Mouse (Mus musculus): Measurements from ENCODE around the gene Tmtc2. TPM values are rescaled to one million over a fixed set of nuclear protein-coding genes. Genes with fewer than 3 reads are reported as not detected.
A peak's percentile ranks its signal among the peaks of the same experiment; 100 is the strongest.

Tmtc2 gene
- polyA plus RNA-seq, 1 experiment from 2014 or later = 10.1 TPM

- H3K27me3 ChIP-seq (ENCODE audit: low read depth, poor library complexity, severe bottlenecking) = 0 out of 2 replicates have a peak, but pooled peaks cover 7% of the 10 kb centered on the region
- no peaks in the 10 kb centered on the region for H3K36me3 ChIP-seq
- peak overlapping the region; percentile 81 for H3K4me3 ChIP-seq
- H3K27ac ChIP-seq = no peak overlapping the region
- peaks cover 22% of the 10 kb centered on the region for H3K4me1 ChIP-seq
- H3K9me3 ChIP-seq (replicated peaks) = no peaks in the 10 kb centered on the region
- DNase-seq (ENCODE audit: low spot score) = no peak
- 81% methylated on average over 4 of the region's 4 CpGs for WGBS
These were observed 2.4 kb downstream of the Tmtc2 start for GRCm38 (mm10) chr10:105571831-105572230.

GRCm38 (mm10) chr10:105571019-105571418, 3.2 kb downstream of the Tmtc2 start:
- no peaks in the 10 kb centered on the region for H3K9me3 ChIP-seq (replicated peaks)
- 0 out of 2 replicates have a peak, but pooled peaks cover 7% of the 10 kb centered on the region for H3K27me3 ChIP-seq (ENCODE audit: low read depth, poor library complexity, severe bottlenecking)
- no peaks in the 10 kb centered on the region for H3K36me3 ChIP-seq
- 92% methylated on average over 8 of the region's 8 CpGs for WGBS
- H3K27ac ChIP-seq = no peak overlapping the region
- H3K4me1 ChIP-seq = peaks cover 22% of the 10 kb centered on the region
- no peak overlapping the region for H3K4me3 ChIP-seq
- no peak for DNase-seq (ENCODE audit: low spot score)

GRCm38 (mm10) chr10:105569573-105569972, 4.7 kb downstream of the Tmtc2 start:
- H3K4me3 ChIP-seq = no peak overlapping the region
- 91% methylated on average over 4 of the region's 4 CpGs for WGBS
- peaks cover 15% of the 10 kb centered on the region for H3K4me1 ChIP-seq
- 0 out of 2 replicates have a peak, but pooled peaks cover 7% of the 10 kb centered on the region for H3K27me3 ChIP-seq (ENCODE audit: low read depth, poor library complexity, severe bottlenecking)
- H3K9me3 ChIP-seq (replicated peaks) = no peaks in the 10 kb centered on the region
- no peak for DNase-seq (ENCODE audit: low spot score)
- H3K36me3 ChIP-seq = no peaks in the 10 kb centered on the region
- H3K27ac ChIP-seq = no peak overlapping the region

- Histone ChIP-seq H3K9me3 (replicated peaks) (no peaks in the 10 kb centered on the region), H3K4me1 (peaks cover 14% of the 10 kb centered on the region), H3K27ac (no peak overlapping the region), H3K27me3 (ENCODE audit: low read depth, poor library complexity, severe bottlenecking) (0 out of 2 replicates have a peak, but pooled peaks cover 7% of the 10 kb centered on the region), H3K36me3 (no peaks in the 10 kb centered on the region), H3K4me3 (no peak overlapping the region)
- WGBS = 89% methylated on average over 8 of the region's 8 CpGs
- no peak for DNase-seq (ENCODE audit: low spot score)
These were observed 6.3 kb downstream of the Tmtc2 start for GRCm38 (mm10) chr10:105567825-105568531.

GRCm38 (mm10) chr10:105561548-105561947, 12.7 kb downstream of the Tmtc2 start:
- H3K27me3 ChIP-seq (ENCODE audit: low read depth, poor library complexity, severe bottlenecking) = no peaks in the 10 kb centered on the region
- 94% methylated on average over 4 of the region's 4 CpGs for WGBS
- no peak overlapping the region for H3K27ac ChIP-seq
- peaks cover 5% of the 10 kb centered on the region; the same call in 1 of the 2 replicates for H3K36me3 ChIP-seq
- H3K4me1 ChIP-seq = peaks cover 8% of the 10 kb centered on the region; the same call in 1 of the 2 replicates
- H3K9me3 ChIP-seq (replicated peaks) = no peaks in the 10 kb centered on the region
- H3K4me3 ChIP-seq = no peak overlapping the region
- DNase-seq (ENCODE audit: low spot score) = no peak

- no peak for DNase-seq (ENCODE audit: low spot score)
- H3K36me3 ChIP-seq = peaks cover 5% of the 10 kb centered on the region; the same call in 1 of the 2 replicates
- H3K27me3 ChIP-seq (ENCODE audit: low read depth, poor library complexity, severe bottlenecking) = no peaks in the 10 kb centered on the region
- H3K9me3 ChIP-seq (replicated peaks) = no peaks in the 10 kb centered on the region
- no peak overlapping the region for H3K4me3 ChIP-seq
- WGBS = 86% methylated on average over 5 of the region's 5 CpGs
- peaks cover 5% of the 10 kb centered on the region; the same call in 1 of the 2 replicates for H3K4me1 ChIP-seq
- H3K27ac ChIP-seq = no peak overlapping the region
These were observed 16.7 kb downstream of the Tmtc2 start for GRCm38 (mm10) chr10:105557581-105557980.

- no peak for DNase-seq (ENCODE audit: low spot score)
- whole genome bisulfite sequencing = 86% methylated on average over 6 of the region's 6 CpGs
- H3K4me1 ChIP-seq = peaks cover 5% of the 10 kb centered on the region; the same call in 1 of the 2 replicates
- no peak overlapping the region for H3K4me3 ChIP-seq
- H3K27ac ChIP-seq = no peak overlapping the region
- H3K9me3 ChIP-seq (replicated peaks) = no peaks in the 10 kb centered on the region
- peaks cover 5% of the 10 kb centered on the region; the same call in 1 of the 2 replicates for H3K36me3 ChIP-seq
- H3K27me3 ChIP-seq (ENCODE audit: low read depth, poor library complexity, severe bottlenecking) = no peaks in the 10 kb centered on the region
These were observed 17.2 kb downstream of the Tmtc2 start for GRCm38 (mm10) chr10:105556890-105557572.

- H3K27me3 ChIP-seq (ENCODE audit: low read depth, poor library complexity, severe bottlenecking) = no peaks in the 10 kb centered on the region
- H3K4me1 ChIP-seq = peaks cover 5% of the 10 kb centered on the region; the same call in 1 of the 2 replicates
- no peaks in the 10 kb centered on the region for H3K9me3 ChIP-seq (replicated peaks)
- no peak for DNase-seq (ENCODE audit: low spot score)
- 85% methylated on average over 2 of the region's 2 CpGs for WGBS
- no peaks in the 10 kb centered on the region for H3K36me3 ChIP-seq
- H3K4me3 ChIP-seq = no peak overlapping the region
- no peak overlapping the region for H3K27ac ChIP-seq
These were observed 20.1 kb downstream of the Tmtc2 start for GRCm38 (mm10) chr10:105554153-105554552.

GRCm38 (mm10) chr10:105548040-105548439, 26.2 kb downstream of the Tmtc2 start:
- Histone ChIP-seq H3K27me3 (ENCODE audit: low read depth, poor library complexity, severe bottlenecking) (no peaks in the 10 kb centered on the region), H3K4me1 (peaks cover 10% of the 10 kb centered on the region; the same call in 1 of the 2 replicates), H3K36me3 (no peaks in the 10 kb centered on the region), H3K4me3 (no peak overlapping the region), H3K9me3 (replicated peaks) (no peaks in the 10 kb centered on the region), H3K27ac (no peak overlapping the region)
- 87% methylated on average over 2 of the region's 2 CpGs for WGBS
- DNase-seq (ENCODE audit: low spot score) = no peak

GRCm38 (mm10) chr10:105544004-105545003, 29.9 kb downstream of the Tmtc2 start:
- no peaks in the 10 kb centered on the region for H3K36me3 ChIP-seq
- no peak overlapping the region for H3K4me3 ChIP-seq
- peaks cover 10% of the 10 kb centered on the region; the same call in 1 of the 2 replicates for H3K4me1 ChIP-seq
- WGBS = 90% methylated on average over 2 of the region's 2 CpGs
- no peaks in the 10 kb centered on the region for H3K27me3 ChIP-seq (ENCODE audit: low read depth, poor library complexity, severe bottlenecking)
- no peak for DNase-seq (ENCODE audit: low spot score)
- H3K9me3 ChIP-seq (replicated peaks) = no peaks in the 10 kb centered on the region
- no peak overlapping the region for H3K27ac ChIP-seq

GRCm38 (mm10) chr10:105542081-105542480, 32.2 kb downstream of the Tmtc2 start:
- no peaks in the 10 kb centered on the region for H3K36me3 ChIP-seq
- H3K9me3 ChIP-seq (replicated peaks) = no peaks in the 10 kb centered on the region
- no peak overlapping the region for H3K27ac ChIP-seq
- H3K4me1 ChIP-seq = peaks cover 8% of the 10 kb centered on the region; the same call in 1 of the 2 replicates
- H3K27me3 ChIP-seq (ENCODE audit: low read depth, poor library complexity, severe bottlenecking) = no peaks in the 10 kb centered on the region
- DNase-seq (ENCODE audit: low spot score) = no peak
- no peak overlapping the region for H3K4me3 ChIP-seq
- WGBS = 93% methylated on average over 6 of the region's 6 CpGs

GRCm38 (mm10) chr10:105539697-105540096, 34.6 kb downstream of the Tmtc2 start:
- H3K27ac ChIP-seq = no peak overlapping the region
- no peak overlapping the region for H3K4me3 ChIP-seq
- WGBS = 91% methylated on average over 5 of the region's 5 CpGs
- no peaks in the 10 kb centered on the region for H3K9me3 ChIP-seq (replicated peaks)
- H3K27me3 ChIP-seq (ENCODE audit: low read depth, poor library complexity, severe bottlenecking) = no peaks in the 10 kb centered on the region
- no peak for DNase-seq (ENCODE audit: low spot score)
- no peaks in the 10 kb centered on the region for H3K4me1 ChIP-seq
- H3K36me3 ChIP-seq = no peaks in the 10 kb centered on the region

Data from limb, embryonic 10.5 days (tissue).